Mouse (Mus musculus) kidney, embryonic 16.5 days (tissue): ENCODE results near the gene Tm9sf4. TPM values are rescaled to one million over a fixed set of nuclear protein-coding genes. Genes with fewer than 3 reads are reported as not detected.

ENCODE experiments used
- ATAC-seq: fragments of 200-750 bp; cut with Nextera tagmentation; 2 replicates; pipeline ENCODE4 v1.8.0; 2017; ENCODE audit warnings: moderate TSS enrichment; ENCODE audit not compliant: low FRiP score, low TSS enrichment
- H3K27ac ChIP-seq: fragments of 300-500 bp; sonication (generic); 2 replicates; pipeline ENCODE4 v1.5.1; 2014; ENCODE audit warnings: low read length
- H3K27me3 ChIP-seq: fragments of 300-500 bp; sonication (generic); 2 replicates; pipeline ENCODE4 v1.6.1; 2014; ENCODE audit warnings: low read length, control low read depth, mixed read lengths; ENCODE audit not compliant: insufficient read depth
- H3K36me3 ChIP-seq: fragments of 300-500 bp; sonication (generic); 2 replicates; pipeline ENCODE4 v1.6.1; 2014; ENCODE audit warnings: low read length, control low read depth, mixed read lengths; ENCODE audit not compliant: insufficient read depth
- H3K4me1 ChIP-seq: fragments of 300-500 bp; sonication (generic); 2 replicates; pipeline ENCODE4 v1.6.1; 2014; ENCODE audit warnings: low read length, control low read depth, mixed read lengths; ENCODE audit not compliant: insufficient read depth
- H3K4me2 ChIP-seq: fragments of 300-500 bp; sonication (generic); replicated peaks from 2 replicates; pipeline ENCODE4 v1.6.1; 2014; ENCODE audit warnings: low read depth, low read length
- H3K4me3 ChIP-seq: fragments of 300-500 bp; sonication (generic); 2 replicates; pipeline ENCODE4 v1.5.1; 2014; ENCODE audit warnings: mild to moderate bottlenecking, low read length
- H3K9ac ChIP-seq: fragments of 300-500 bp; sonication (generic); replicated peaks from 2 replicates; pipeline ENCODE4 v1.6.1; 2014; ENCODE audit warnings: low read length
- H3K9me3 ChIP-seq: fragments of 300-500 bp; sonication (generic); 2 replicates; pipeline ENCODE4 v1.6.1; 2016; ENCODE audit warnings: low read length, control low read depth
- WGBS: fragments of 180-500 bp; shearing (Covaris S2); extraction: QIAGEN DNeasy Blood & Tissue Kit; methylation state at CpG from one replicate; pipeline ENCODE4 v1.1.7; 2014; 5-methylcytosine and 5-hydroxymethylcytosine counted together
- polyA plus RNA-seq: library from polyadenylated mRNA; unstranded; fragments of >200 nt; fragmentation: Nextera tagmentation; extraction: Ambion mirVana; gene quantifications from 2 replicates; pipeline ENCODE4 v1.2.1, GENCODE M21; 2015

The Tm9sf4 gene
- polyA plus RNA-seq, 1 experiment from 2014 or later: 102 TPM

GRCm38 (mm10) chr2:153175995-153176570, 15.0 kb downstream of the Tm9sf4 start:
- Histone ChIP-seq H3K4me1 (peaks cover 10% of the 10 kb centered on the region), H3K4me3 (no peak overlapping the region), H3K27ac (no peak overlapping the region), H3K9me3 (no peaks in the 10 kb centered on the region), H3K4me2 (no peak overlapping the region), H3K9ac (no peak overlapping the region), H3K36me3 (peaks cover 2% of the 10 kb centered on the region; the same call in 1 of the 2 replicates), H3K27me3 (no peaks in the 10 kb centered on the region)
- WGBS: 27% methylated on average over 8 of the region's 8 CpGs
- ATAC-seq: no peak

- Histone ChIP-seq H3K9me3 (no peaks in the 10 kb centered on the region), H3K36me3 (peaks cover 6% of the 10 kb centered on the region), H3K4me1 (peaks cover 10% of the 10 kb centered on the region), H3K27ac (no peak overlapping the region), H3K9ac (no peak overlapping the region), H3K27me3 (no peaks in the 10 kb centered on the region), H3K4me2 (no peak overlapping the region), H3K4me3 (no peak overlapping the region)
- 86% methylated on average over 3 of the region's 3 CpGs for WGBS
- no peak for ATAC-seq
Measured at GRCm38 (mm10) chr2:153177188-153177587, 16.1 kb downstream of the Tm9sf4 start.

GRCm38 (mm10) chr2:153179126-153179860, 18.2 kb downstream of the Tm9sf4 start:
- Histone ChIP-seq H3K9ac (no peak overlapping the region), H3K4me2 (no peak overlapping the region), H3K9me3 (no peaks in the 10 kb centered on the region), H3K27me3 (no peaks in the 10 kb centered on the region), H3K36me3 (peaks cover 19% of the 10 kb centered on the region), H3K4me3 (no peak overlapping the region), H3K4me1 (peaks cover 10% of the 10 kb centered on the region), H3K27ac (no peak overlapping the region)
- no peak for ATAC-seq
- WGBS: 73% methylated on average over 10 of the region's 10 CpGs

DNA sequence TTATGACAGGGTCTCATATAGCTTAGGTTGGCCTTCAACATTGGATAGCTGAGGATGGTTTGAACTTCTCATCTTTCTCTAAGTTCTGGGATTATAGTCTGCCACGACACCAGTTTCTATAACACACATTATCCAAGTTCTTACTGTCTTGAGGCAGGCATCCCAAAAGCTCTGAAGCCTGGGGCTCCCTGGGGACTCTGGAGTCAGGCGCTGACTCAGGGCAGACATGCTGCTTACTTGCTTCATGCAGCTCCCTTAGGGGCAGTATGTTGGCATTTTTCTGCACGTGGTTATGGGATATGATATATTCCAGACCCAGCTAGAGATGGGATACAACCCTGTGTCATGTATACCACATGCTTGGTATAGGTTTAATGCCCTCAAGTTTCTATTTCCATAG, 18.9 kb downstream of the Tm9sf4 start:
- 87% methylated on average over 3 of the region's 3 CpGs for WGBS
- no peak for ATAC-seq

DNA sequence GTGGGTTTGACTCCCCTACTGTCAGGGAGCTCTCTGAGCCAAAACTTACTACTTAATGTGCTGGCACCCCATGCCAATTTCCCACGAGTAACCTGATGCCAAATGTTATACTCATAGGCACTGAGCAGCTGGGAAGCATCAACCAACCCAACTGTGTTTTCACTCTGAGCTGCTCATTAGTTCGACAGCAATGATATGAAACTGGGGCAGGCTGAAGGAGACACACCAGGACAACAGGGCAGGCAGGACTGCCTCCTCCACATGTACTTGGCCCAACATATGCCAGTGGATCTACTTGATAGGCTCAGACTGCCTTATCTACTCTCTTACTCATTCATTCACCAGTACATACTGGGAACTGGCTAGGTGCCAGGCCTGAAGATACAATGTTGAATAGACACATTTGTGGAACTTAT, 25.1 kb downstream of the Tm9sf4 start:
- Histone ChIP-seq H3K27ac (no peak overlapping the region), H3K4me2 (no peak overlapping the region), H3K27me3 (no peaks in the 10 kb centered on the region), H3K9me3 (no peaks in the 10 kb centered on the region), H3K4me1 (no peaks in the 10 kb centered on the region), H3K4me3 (no peak overlapping the region), H3K36me3 (peaks cover 64% of the 10 kb centered on the region), H3K9ac (no peak overlapping the region)
- 39% methylated on average over 2 of the region's 2 CpGs for WGBS
- ATAC-seq: no peak

More for the DNA sequence above, 18.9 kb downstream of the Tm9sf4 start:
- Histone ChIP-seq H3K4me2 (no peak overlapping the region), H3K9me3 (no peaks in the 10 kb centered on the region), H3K9ac (no peak overlapping the region), H3K4me1 (peaks cover 10% of the 10 kb centered on the region), H3K4me3 (no peak overlapping the region), H3K36me3 (peaks cover 26% of the 10 kb centered on the region), H3K27me3 (no peaks in the 10 kb centered on the region), H3K27ac (no peak overlapping the region)

GRCm38 (mm10) chr2:153187848-153188247, 26.7 kb downstream of the Tm9sf4 start:
- no peak overlapping the region for H3K4me2 ChIP-seq
- no peaks in the 10 kb centered on the region for H3K4me1 ChIP-seq
- no peak overlapping the region for H3K9ac ChIP-seq
- no peak overlapping the region for H3K4me3 ChIP-seq
- H3K27me3 ChIP-seq: no peaks in the 10 kb centered on the region
- peaks cover 67% of the 10 kb centered on the region for H3K36me3 ChIP-seq
- ATAC-seq: no peak
- WGBS: 70% methylated on average over 2 of the region's 2 CpGs
- H3K9me3 ChIP-seq: no peaks in the 10 kb centered on the region
- no peak overlapping the region for H3K27ac ChIP-seq

DNA sequence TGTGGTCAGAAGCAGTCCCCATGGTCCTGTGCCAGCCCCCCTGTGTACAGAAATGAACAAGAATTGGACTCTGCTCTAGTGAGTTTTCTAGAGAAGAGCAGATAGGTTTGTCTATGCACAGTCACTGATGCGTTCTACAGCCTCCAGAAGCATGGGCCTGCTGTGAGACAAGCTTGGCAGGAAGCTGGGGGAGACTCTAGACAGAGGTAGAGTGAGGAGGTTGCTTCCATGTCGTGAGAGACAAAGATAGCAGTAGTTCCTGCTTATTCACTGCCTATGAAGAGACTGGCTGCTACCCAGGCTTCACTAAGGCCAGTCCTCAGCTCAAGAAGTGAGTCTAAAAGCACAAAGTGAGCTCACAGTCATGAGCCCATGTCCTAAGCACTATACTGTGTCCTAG, 30.1 kb downstream of the Tm9sf4 start:
- Histone ChIP-seq H3K9ac (no peak overlapping the region), H3K4me2 (no peak overlapping the region), H3K36me3 (peaks cover 72% of the 10 kb centered on the region), H3K4me3 (no peak overlapping the region), H3K9me3 (no peaks in the 10 kb centered on the region), H3K4me1 (no peaks in the 10 kb centered on the region), H3K27ac (no peak overlapping the region), H3K27me3 (no peaks in the 10 kb centered on the region)
- WGBS: 71% methylated on average over 2 of the region's 2 CpGs
- ATAC-seq: no peak

DNA sequence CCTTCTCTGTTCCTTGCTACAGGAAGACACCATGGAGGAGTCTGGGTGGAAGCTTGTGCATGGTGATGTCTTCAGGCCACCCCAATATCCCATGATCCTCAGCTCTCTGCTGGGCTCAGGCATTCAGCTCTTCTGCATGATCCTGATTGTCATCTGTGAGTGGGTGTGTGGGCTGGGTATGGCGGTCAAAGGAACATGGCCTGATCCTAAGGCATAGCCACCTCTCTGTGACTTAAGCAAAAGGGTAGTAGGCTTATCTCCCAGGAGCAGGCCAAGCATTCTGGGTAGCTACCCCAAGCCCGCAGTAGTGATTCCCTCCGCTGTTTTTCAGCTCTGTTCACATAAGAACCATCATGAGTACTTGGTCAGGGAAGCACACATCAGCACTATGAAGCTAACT, 33.2 kb downstream of the Tm9sf4 start:
- no peaks in the 10 kb centered on the region for H3K4me1 ChIP-seq
- H3K9me3 ChIP-seq: no peaks in the 10 kb centered on the region
- WGBS: 97% methylated on average over 3 of the region's 3 CpGs
- H3K9ac ChIP-seq: no peak overlapping the region
- H3K27me3 ChIP-seq: no peaks in the 10 kb centered on the region
- no peak overlapping the region for H3K27ac ChIP-seq
- H3K36me3 ChIP-seq: peaks cover 71% of the 10 kb centered on the region
- no peak overlapping the region for H3K4me3 ChIP-seq
- no peak for ATAC-seq
- no peak overlapping the region for H3K4me2 ChIP-seq

DNA sequence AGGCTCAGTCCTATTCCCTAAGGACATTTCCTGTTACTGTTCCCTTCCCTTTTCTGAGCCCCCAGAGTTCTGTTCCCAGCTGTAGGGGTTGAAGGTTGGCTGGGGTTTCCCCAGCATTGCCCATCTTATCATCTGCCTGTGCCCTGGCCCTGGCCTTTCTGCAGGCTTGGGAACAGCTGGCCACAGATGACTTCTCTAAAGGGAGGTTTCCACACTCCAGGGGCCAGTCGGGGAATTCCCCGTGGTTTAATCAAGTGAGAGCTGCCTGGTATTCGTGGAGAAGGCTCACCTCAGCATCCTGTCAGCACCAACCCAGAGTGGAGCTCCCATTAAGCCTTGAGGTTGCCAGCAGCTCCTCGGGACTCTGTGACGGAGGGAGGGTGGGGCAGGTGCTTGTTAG, 37.4 kb downstream of the Tm9sf4 start:
- 73% methylated on average over 5 of the region's 5 CpGs for WGBS
- Histone ChIP-seq H3K27me3 (no peaks in the 10 kb centered on the region), H3K27ac (no peak overlapping the region), H3K36me3 (peaks cover 58% of the 10 kb centered on the region), H3K4me2 (no peak overlapping the region), H3K9me3 (no peaks in the 10 kb centered on the region), H3K4me3 (no peak overlapping the region), H3K9ac (no peak overlapping the region), H3K4me1 (no peaks in the 10 kb centered on the region)
- ATAC-seq: no peak; the same call in 1 of the 2 replicates

DNA sequence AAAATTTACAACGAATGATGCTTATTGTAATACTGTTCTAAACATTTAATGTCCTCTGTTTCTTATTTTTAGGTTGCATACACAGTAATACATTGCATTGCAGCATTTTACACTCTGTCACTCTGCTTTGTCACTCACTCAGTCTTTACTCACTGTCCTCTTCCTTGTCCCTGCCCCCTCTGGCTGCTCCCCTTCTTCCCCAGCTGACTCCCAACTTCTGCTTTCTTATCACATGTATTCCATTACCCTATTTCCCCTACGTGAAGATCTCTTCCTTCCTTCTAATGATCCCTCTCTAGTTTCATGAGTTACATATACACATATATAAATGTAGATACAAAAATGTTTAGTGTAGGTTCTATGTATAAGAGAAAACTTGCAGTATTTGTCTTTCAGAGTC, 38.0 kb downstream of the Tm9sf4 start:
- no peaks in the 10 kb centered on the region for H3K9me3 ChIP-seq
- no peaks in the 10 kb centered on the region for H3K4me1 ChIP-seq
- H3K36me3 ChIP-seq: peaks cover 57% of the 10 kb centered on the region
- no peaks in the 10 kb centered on the region for H3K27me3 ChIP-seq
- H3K4me3 ChIP-seq: no peak overlapping the region
- H3K4me2 ChIP-seq: no peak overlapping the region
- H3K27ac ChIP-seq: no peak overlapping the region
- ATAC-seq: no peak
- no peak overlapping the region for H3K9ac ChIP-seq
- 85% methylated on average over 2 of the region's 2 CpGs for WGBS
